Mouse (Mus musculus) spleen, adult 2 months (tissue): ENCODE measurements around the gene Epn3. TPM values are rescaled to one million over a fixed set of nuclear protein-coding genes. Genes with fewer than 3 reads are reported as not detected.

ENCODE experiments used
- DNase-seq, 2 experiments: peaks; one replicate each; pipeline versions ENCODE4 v3.0.0 to v3.0.0-alpha.2; 2012 to 2021; ENCODE audit warnings: low spot score in 2 of 2, low read depth in 1 of 2
- H3K27ac ChIP-seq: fragments of 200-500 bp; 2 replicates; pipeline ENCODE4 v1.5.1; 2012; ENCODE audit warnings: low read length, inconsistent platforms; ENCODE audit not compliant: insufficient read depth
- H3K27me3 ChIP-seq: fragments of 200-500 bp; 2 replicates; pipeline ENCODE4 v1.6.1; 2012; ENCODE audit warnings: mild to moderate bottlenecking, moderate library complexity, low read length, inconsistent platforms; ENCODE audit not compliant: control insufficient read depth, insufficient read depth
- H3K36me3 ChIP-seq: fragments of 200-500 bp; 2 replicates; pipeline ENCODE4 v1.6.1; 2012; ENCODE audit warnings: mild to moderate bottlenecking, low read length, inconsistent platforms; ENCODE audit not compliant: control insufficient read depth, insufficient read depth
- H3K4me1 ChIP-seq: fragments of 200-500 bp; 2 replicates; pipeline ENCODE4 v1.6.1; 2011; ENCODE audit warnings: inconsistent platforms; ENCODE audit not compliant: control insufficient read depth, insufficient read depth, insufficient read length
- H3K4me3 ChIP-seq: fragments of 200-500 bp; 2 replicates; pipeline ENCODE4 v1.5.1; 2011; ENCODE audit warnings: mild to moderate bottlenecking, inconsistent platforms; ENCODE audit not compliant: insufficient read depth, insufficient read length; ENCODE audit errors: extremely low read depth
- CTCF ChIP-seq: fragments of 200-500 bp; IDR thresholded peaks from 2 replicates; pipeline ENCODE4 v1.5.1; 2011; ENCODE audit warnings: mild to moderate bottlenecking, inconsistent platforms; ENCODE audit not compliant: insufficient read depth, insufficient read length, insufficient replicate concordance; ENCODE audit errors: extremely low read depth
- POLR2A ChIP-seq: fragments of 200-500 bp; IDR thresholded peaks from 2 replicates; pipeline ENCODE4 v1.6.1; 2011; ENCODE audit warnings: low read depth, low read length, inconsistent platforms
- WGBS: fragments of 180-500 bp; shearing (Covaris S2); methylation state at CpG from one replicate; pipeline ENCODE4 v1.1.7; 2018; 5-methylcytosine and 5-hydroxymethylcytosine counted together
- polyA plus RNA-seq: library from polyadenylated mRNA; depleted of rRNA; stranded (reverse); fragments of >200 nt; gene quantifications from 2 replicates; pipeline ENCODE4 v1.2.3, GENCODE M21; 2012; rRNA removed

Gene Epn3
- polyA plus RNA-seq, 1 experiment: 0.23 TPM

- Histone ChIP-seq H3K4me1 (no peaks in the 10 kb centered on the region), H3K27me3 (no peaks in the 10 kb centered on the region), H3K27ac (no peak overlapping the region), H3K4me3 (no peak overlapping the region), H3K36me3 (no peaks in the 10 kb centered on the region)
- DNase-seq: no peak
- 79% methylated on average over 5 of the region's 5 CpGs for WGBS
- no peak for TF ChIP-seq POLR2A
Measured at GRCm38 (mm10) chr11:94449886-94450285, 49.9 kb downstream of the Epn3 start.

- WGBS: 88% methylated on average over 8 of the region's 8 CpGs
- no peaks in the 10 kb centered on the region for H3K36me3 ChIP-seq
- H3K4me3 ChIP-seq: no peak overlapping the region
- no peaks in the 10 kb centered on the region for H3K4me1 ChIP-seq
- DNase-seq: no peak
- TF ChIP-seq CTCF (no peak), POLR2A (no peak)
- H3K27me3 ChIP-seq: no peaks in the 10 kb centered on the region
- no peak overlapping the region for H3K27ac ChIP-seq
Measured at GRCm38 (mm10) chr11:94449239-94449638, 50.5 kb downstream of the Epn3 start.

GRCm38 (mm10) chr11:94447017-94447416 is 52.8 kb downstream of the Epn3 start:
- no peaks in the 10 kb centered on the region for H3K36me3 ChIP-seq
- no peaks in the 10 kb centered on the region for H3K4me1 ChIP-seq
- no peaks in the 10 kb centered on the region for H3K27me3 ChIP-seq
- no peak for DNase-seq
- no peak overlapping the region for H3K4me3 ChIP-seq
- 55% methylated on average over 3 of the region's 3 CpGs for WGBS
- no peak overlapping the region for H3K27ac ChIP-seq
- TF ChIP-seq POLR2A: no peak
- TF ChIP-seq CTCF: no peak

- 82% methylated on average over 4 of the region's 4 CpGs for WGBS
- DNase-seq: no peak
- no peak overlapping the region for H3K27ac ChIP-seq
- H3K36me3 ChIP-seq: no peaks in the 10 kb centered on the region
- TF ChIP-seq POLR2A: no peak
- no peak overlapping the region for H3K4me3 ChIP-seq
- H3K27me3 ChIP-seq: no peaks in the 10 kb centered on the region
- H3K4me1 ChIP-seq: no peaks in the 10 kb centered on the region
Measured at GRCm38 (mm10) chr11:94445300-94445699, 54.5 kb downstream of the Epn3 start.

GRCm38 (mm10) chr11:94444829-94445228 is 54.9 kb downstream of the Epn3 start:
- Histone ChIP-seq H3K27ac (no peak overlapping the region), H3K4me3 (no peak overlapping the region), H3K36me3 (no peaks in the 10 kb centered on the region), H3K27me3 (no peaks in the 10 kb centered on the region), H3K4me1 (no peaks in the 10 kb centered on the region)
- TF ChIP-seq POLR2A (no peak), CTCF (no peak)
- DNase-seq: no peak
- WGBS: 78% methylated on average over 5 of the region's 5 CpGs

- no peak overlapping the region for H3K27ac ChIP-seq
- no peaks in the 10 kb centered on the region for H3K27me3 ChIP-seq
- H3K4me3 ChIP-seq: no peak overlapping the region
- WGBS: 90% methylated on average over 9 of the region's 9 CpGs
- H3K4me1 ChIP-seq: no peaks in the 10 kb centered on the region
- TF ChIP-seq POLR2A (no peak), CTCF (no peak)
- H3K36me3 ChIP-seq: no peaks in the 10 kb centered on the region
- DNase-seq: no peak
Measured at GRCm38 (mm10) chr11:94441752-94442151, 58.0 kb downstream of the Epn3 start.

- Histone ChIP-seq H3K27me3 (no peaks in the 10 kb centered on the region), H3K36me3 (no peaks in the 10 kb centered on the region), H3K4me3 (no peak overlapping the region), H3K27ac (no peak overlapping the region), H3K4me1 (no peaks in the 10 kb centered on the region)
- no peak for DNase-seq
- 82% methylated on average over 7 of the region's 7 CpGs for WGBS
- TF ChIP-seq CTCF: no peak
Measured at GRCm38 (mm10) chr11:94441122-94441521, 58.7 kb downstream of the Epn3 start.

GRCm38 (mm10) chr11:94440421-94440820 is 59.4 kb downstream of the Epn3 start:
- H3K4me1 ChIP-seq: no peaks in the 10 kb centered on the region
- WGBS: 93% methylated on average over 6 of the region's 6 CpGs
- H3K4me3 ChIP-seq: no peak overlapping the region
- TF ChIP-seq CTCF (no peak), POLR2A (no peak)
- no peaks in the 10 kb centered on the region for H3K27me3 ChIP-seq
- no peaks in the 10 kb centered on the region for H3K36me3 ChIP-seq
- no peak overlapping the region for H3K27ac ChIP-seq
- no peak for DNase-seq

Other genes starting within 250 kb of the Epn3 start
- not detected in 2 replicates for gene Gm21885, start 218.1 kb downstream of the Epn3 start, polyA plus RNA-seq
- gene Luc7l3, start 178.0 kb downstream of the Epn3 start, polyA plus RNA-seq: 6.6 and 7.3 TPM in 2 replicates
- 50.7 and 65.5 TPM in 2 replicates for gene Ankrd40, start 172.0 kb downstream of the Epn3 start, polyA plus RNA-seq
- 44.5 and 58.7 TPM in 2 replicates for gene Abcc3, start 107.0 kb downstream of the Epn3 start, polyA plus RNA-seq
- 9.8 and 12.0 TPM in 2 replicates for gene Cacna1g, start 25.8 kb downstream of the Epn3 start, polyA plus RNA-seq
- not detected in 2 replicates for gene Spata20, start 13.8 kb downstream of the Epn3 start, polyA plus RNA-seq
- gene Mycbpap, start 21.8 kb upstream of the Epn3 start, polyA plus RNA-seq: 0.06 and 0.11 TPM in 2 replicates
- gene Rsad1, start 49.3 kb upstream of the Epn3 start, polyA plus RNA-seq: 5.7 and 7.1 TPM in 2 replicates
- gene Chad, start 65.1 kb upstream of the Epn3 start, polyA plus RNA-seq: 0.11 and 0.20 TPM in 2 replicates
- 33.6 and 37.1 TPM in 2 replicates for gene Acsf2, start 101.9 kb upstream of the Epn3 start, polyA plus RNA-seq
- 29.3 and 31.4 TPM in 2 replicates for gene Lrrc59, start 129.8 kb upstream of the Epn3 start, polyA plus RNA-seq
- gene Mrpl27, start 153.8 kb upstream of the Epn3 start, polyA plus RNA-seq: 11.9 and 14.2 TPM in 2 replicates
- 1.8 and 2.3 TPM in 2 replicates for gene Eme1, start 154.0 kb upstream of the Epn3 start, polyA plus RNA-seq
- 25.7 and 34.0 TPM in 2 replicates for gene Xylt2, start 177.5 kb upstream of the Epn3 start, polyA plus RNA-seq
- not detected in 2 replicates for gene Gm11541, start 204.5 kb upstream of the Epn3 start, polyA plus RNA-seq
- not detected in 2 replicates for gene Cdc34b, start 241.8 kb upstream of the Epn3 start, polyA plus RNA-seq